Mouse (Mus musculus): Measurements from ENCODE around the gene Zbtb39. TPM values are rescaled to one million over a fixed set of nuclear protein-coding genes. Genes with fewer than 3 reads are reported as not detected.

The Zbtb39 gene
- total and polyA plus RNA-seq, 3 experiments, result 5.1 to 11.0 TPM; not detected in 1

DNA sequence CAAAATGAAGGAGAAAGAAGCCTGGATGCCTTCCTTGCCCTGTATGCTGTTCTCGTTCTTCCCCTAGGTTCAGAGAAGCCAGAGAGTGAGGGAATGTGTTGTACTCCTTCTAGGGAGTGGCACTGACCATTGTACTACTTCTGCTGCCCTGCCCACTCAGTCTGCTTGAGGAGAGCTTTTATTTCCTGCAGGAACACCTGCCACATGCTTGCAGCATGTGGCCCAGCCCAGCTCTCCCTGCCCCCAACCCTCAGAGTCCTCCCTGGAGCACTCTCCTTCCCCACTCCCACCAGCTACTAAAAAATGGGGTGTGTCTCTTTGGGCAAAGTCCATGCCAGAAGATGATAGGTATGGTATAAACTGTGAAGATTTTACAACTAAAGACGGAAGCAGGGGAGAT, 35.0 kb upstream of the Zbtb39 start:
- H3K9ac ChIP-seq (ENCODE audit: control insufficient read depth, low read depth, low read length, poor library complexity, severe bottlenecking), result no peak overlapping the region
- TF ChIP-seq E2F4 (IDR thresholded peaks at IDR 0.05; ENCODE audit: borderline replicate concordance, low read depth, low read length) (no peak), HCFC1 (IDR thresholded peaks at IDR 0.05; ENCODE audit: low read depth, low read length) (no peak), CHD2 (IDR thresholded peaks at IDR 0.05; ENCODE audit: low read length) (no peak), TAL1 (IDR thresholded peaks at IDR 0.05; ENCODE audit: low read length) (no peak), JUND (IDR thresholded peaks at IDR 0.05; ENCODE audit: low read depth, low read length) (no peak), ZNF384 (IDR thresholded peaks at IDR 0.05; ENCODE audit: low read depth, low read length) (no peak), NELFE (IDR thresholded peaks at IDR 0.05; ENCODE audit: low read depth, low read length) (no peak), KAT2A (conservative IDR thresholded peaks at IDR 0.05; ENCODE audit: low read depth, low read length) (no peak), POLR2A (IDR thresholded peaks at IDR 0.05; ENCODE audit: control insufficient read depth in 1 of 2, insufficient read depth in 1 of 2, low read depth in 1 of 2, low read length in 2 of 2, poor library complexity in 1 of 2) (no peak)
- H3K9me3 ChIP-seq (replicated peaks; ENCODE audit: insufficient read depth, low read length), result no peaks in the 10 kb centered on the region
- no peak overlapping the region for H3K27ac ChIP-seq (ENCODE audit: control insufficient read depth, low read depth, low read length)
- no peaks in the 10 kb centered on the region for H3K79me2 ChIP-seq (ENCODE audit: control insufficient read depth, insufficient read depth, low read length, poor library complexity)
- H3K36me3 ChIP-seq (ENCODE audit: control insufficient read depth in 1 of 2, insufficient read depth in 2 of 2, low read length in 2 of 2), result no peaks in the 10 kb centered on the region
- no peaks in the 10 kb centered on the region for H3K27me3 ChIP-seq (ENCODE audit: control insufficient read depth in 1 of 2, insufficient read depth in 2 of 2, low read length in 2 of 2)
- DNase-seq (ENCODE audit: low read depth, low spot score), result no peak
- no peak overlapping the region for H3K4me3 ChIP-seq (ENCODE audit: control insufficient read depth in 1 of 2, insufficient read depth in 1 of 2, low read depth in 2 of 2, low read length in 2 of 2)
- peaks cover 0 to 7% of the 10 kb centered on the region in 2 experiments; a peak in 3 of 4 replicates for H3K4me1 ChIP-seq (ENCODE audit: control insufficient read depth in 1 of 2, insufficient read depth in 2 of 2, low read length in 2 of 2)

- TF ChIP-seq CTCF (IDR thresholded peaks at IDR 0.05 in 2 of 3, conservative IDR thresholded peaks at IDR 0.05 in 1 of 3; ENCODE audit: control insufficient read depth in 1 of 3, insufficient read depth in 1 of 3, low read depth in 2 of 3, low read length in 3 of 3, poor library complexity in 1 of 3, severe bottlenecking in 1 of 3) (peak; percentile 33 to 57 (median 49); a peak in 5 of 6 replicates), MYC (IDR thresholded peaks at IDR 0.05; ENCODE audit: low read depth, low read length) (no peak), RAD21 (IDR thresholded peaks at IDR 0.05; ENCODE audit: low read depth, low read length) (no peak), USF1 (IDR thresholded peaks at IDR 0.05; ENCODE audit: low read depth, low read length) (no peak)
- peaks cover 0 to 7% of the 10 kb centered on the region in 2 experiments; a peak in 3 of 4 replicates for H3K4me1 ChIP-seq (ENCODE audit: control insufficient read depth in 1 of 2, insufficient read depth in 2 of 2, low read length in 2 of 2)
- DNase-seq (ENCODE audit: low read depth, low spot score), result no peak
- no peaks in the 10 kb centered on the region for H3K27me3 ChIP-seq (ENCODE audit: control insufficient read depth in 1 of 2, insufficient read depth in 2 of 2, low read length in 2 of 2)
- H3K4me3 ChIP-seq (ENCODE audit: control insufficient read depth in 1 of 2, insufficient read depth in 1 of 2, low read depth in 2 of 2, low read length in 2 of 2), result no peak within 1 kb of the TSS
- no peak within 1 kb of the TSS for H3K9ac ChIP-seq (ENCODE audit: control insufficient read depth, low read depth, low read length, poor library complexity, severe bottlenecking)
- no peaks in the 10 kb centered on the region for H3K9me3 ChIP-seq (replicated peaks; ENCODE audit: insufficient read depth, low read length)
- H3K79me2 ChIP-seq (ENCODE audit: control insufficient read depth, insufficient read depth, low read length, poor library complexity), result no peaks in the 10 kb centered on the region
- no peak within 1 kb of the TSS for H3K27ac ChIP-seq (ENCODE audit: control insufficient read depth, low read depth, low read length)
- no peaks in the 10 kb centered on the region for H3K36me3 ChIP-seq (ENCODE audit: control insufficient read depth in 1 of 2, insufficient read depth in 2 of 2, low read length in 2 of 2)
Measured at GRCm38 (mm10) chr10:127704766-127705220, 34.5 kb upstream of the Zbtb39 start, which contains the start of gene Myo1a. TSS of gene Myo1a (plus strand) at chr10:127705170.

GRCm38 (mm10) chr10:127705783-127706182, 33.6 kb upstream of the Zbtb39 start:
- Histone ChIP-seq H3K9me3 (replicated peaks; ENCODE audit: insufficient read depth, low read length) (no peaks in the 10 kb centered on the region), H3K27me3 (ENCODE audit: control insufficient read depth in 1 of 2, insufficient read depth in 2 of 2, low read length in 2 of 2) (no peaks in the 10 kb centered on the region), H3K4me3 (ENCODE audit: control insufficient read depth in 1 of 2, insufficient read depth in 1 of 2, low read depth in 2 of 2, low read length in 2 of 2) (no peak overlapping the region), H3K9ac (ENCODE audit: control insufficient read depth, low read depth, low read length, poor library complexity, severe bottlenecking) (no peak overlapping the region), H3K79me2 (ENCODE audit: control insufficient read depth, insufficient read depth, low read length, poor library complexity) (no peaks in the 10 kb centered on the region), H3K27ac (ENCODE audit: control insufficient read depth, low read depth, low read length) (no peak overlapping the region), H3K36me3 (ENCODE audit: control insufficient read depth in 1 of 2, insufficient read depth in 2 of 2, low read length in 2 of 2) (no peaks in the 10 kb centered on the region), H3K4me1 (ENCODE audit: control insufficient read depth in 1 of 2, insufficient read depth in 2 of 2, low read length in 2 of 2) (peaks cover 0 to 7% of the 10 kb centered on the region in 2 experiments; a peak in 3 of 4 replicates)
- DNase-seq (ENCODE audit: low read depth, low spot score), result peak; percentile 32
- TF ChIP-seq GATA1 (IDR thresholded peaks at IDR 0.05; ENCODE audit: low read depth, low read length) (peak; percentile 53), EP300 (IDR thresholded peaks at IDR 0.05; ENCODE audit: low read depth in 1 of 2, low read length in 2 of 2) (peak in 1 of 2 experiments; percentile 61; a peak in 2 of 4 replicates), TAL1 (IDR thresholded peaks at IDR 0.05; ENCODE audit: low read length) (peak; percentile 91), POLR2A (IDR thresholded peaks at IDR 0.05; ENCODE audit: control insufficient read depth in 1 of 2, insufficient read depth in 1 of 2, low read depth in 1 of 2, low read length in 2 of 2, poor library complexity in 1 of 2) (no peak), TCF12 (IDR thresholded peaks at IDR 0.05; ENCODE audit: low read depth, low read length) (0 out of 2 replicates have a peak, but pooled peaks have one; percentile 24)
